Mouse (Mus musculus): ENCODE results near the gene Dusp8. TPM values are rescaled to one million over a fixed set of nuclear protein-coding genes. Genes with fewer than 3 reads are reported as not detected.

The Dusp8 gene
- polyA plus RNA-seq, 1 experiment from 2014 or later: 9.6 TPM

GRCm38 (mm10) chr7:142089648-142090447, 5.8 kb downstream of the Dusp8 start:
- no peaks in the 10 kb centered on the region for H3K9me3 ChIP-seq (replicated peaks; ENCODE audit: control insufficient read depth, low read length)
- H3K27ac ChIP-seq (ENCODE audit: low read depth, low read length): 0 out of 2 replicates have a peak overlapping the region, but pooled peaks have one; percentile 10
- H3K9ac ChIP-seq (ENCODE audit: low read depth, low read length): peak overlapping the region; percentile 39; the same call in 1 of the 2 replicates
- 52% methylated on average over 17 of the region's 17 CpGs for WGBS (ENCODE audit: insufficient replicate concordance)
- no peaks in the 10 kb centered on the region for H3K36me3 ChIP-seq (ENCODE audit: control insufficient read depth, insufficient read depth, low read length)
- no peak overlapping the region for H3K4me3 ChIP-seq (ENCODE audit: low read depth, low read length)
- H3K4me1 ChIP-seq (ENCODE audit: control insufficient read depth, insufficient read depth, low read length): peaks cover 50% of the 10 kb centered on the region
- ATAC-seq (replicated peaks; ENCODE audit: insufficient number of reproducible peaks, low FRiP score, low TSS enrichment): no peak
- peaks cover 30% of the 10 kb centered on the region for H3K27me3 ChIP-seq (ENCODE audit: control insufficient read depth, insufficient read depth, low read length)
- no peak overlapping the region for H3K4me2 ChIP-seq

GRCm38 (mm10) chr7:142088886-142089285, 6.8 kb downstream of the Dusp8 start:
- no peaks in the 10 kb centered on the region for H3K36me3 ChIP-seq (ENCODE audit: control insufficient read depth, insufficient read depth, low read length)
- ATAC-seq (replicated peaks; ENCODE audit: insufficient number of reproducible peaks, low FRiP score, low TSS enrichment): 0 out of 2 replicates have a peak, but pooled peaks have one; percentile 29
- peaks cover 24% of the 10 kb centered on the region for H3K27me3 ChIP-seq (ENCODE audit: control insufficient read depth, insufficient read depth, low read length)
- no peak overlapping the region for H3K4me3 ChIP-seq (ENCODE audit: low read depth, low read length)
- peaks cover 57% of the 10 kb centered on the region for H3K4me1 ChIP-seq (ENCODE audit: control insufficient read depth, insufficient read depth, low read length)
- H3K4me2 ChIP-seq: peak overlapping the region; percentile 40
- no peak overlapping the region for H3K27ac ChIP-seq (ENCODE audit: low read depth, low read length)
- 0 out of 2 replicates have a peak overlapping the region, but pooled peaks have one; percentile 1 for H3K9ac ChIP-seq (ENCODE audit: low read depth, low read length)
- WGBS (ENCODE audit: insufficient replicate concordance): 9% methylated on average over 5 of the region's 5 CpGs
- no peaks in the 10 kb centered on the region for H3K9me3 ChIP-seq (replicated peaks; ENCODE audit: control insufficient read depth, low read length)

GRCm38 (mm10) chr7:142087069-142087652, 8.5 kb downstream of the Dusp8 start:
- 78% methylated on average over 1 of the region's 1 CpGs for WGBS (ENCODE audit: insufficient replicate concordance)
- no peaks in the 10 kb centered on the region for H3K9me3 ChIP-seq (replicated peaks; ENCODE audit: control insufficient read depth, low read length)
- H3K27ac ChIP-seq (ENCODE audit: low read depth, low read length): peak overlapping the region; percentile 82
- ATAC-seq (replicated peaks; ENCODE audit: insufficient number of reproducible peaks, low FRiP score, low TSS enrichment): peak; percentile 80
- peaks cover under 1% of the 10 kb centered on the region; the same call in 1 of the 2 replicates for H3K36me3 ChIP-seq (ENCODE audit: control insufficient read depth, insufficient read depth, low read length)
- H3K27me3 ChIP-seq (ENCODE audit: control insufficient read depth, insufficient read depth, low read length): peaks cover 29% of the 10 kb centered on the region
- no peak overlapping the region for H3K4me3 ChIP-seq (ENCODE audit: low read depth, low read length)
- H3K4me2 ChIP-seq: peak overlapping the region; percentile 34
- peaks cover 48% of the 10 kb centered on the region for H3K4me1 ChIP-seq (ENCODE audit: control insufficient read depth, insufficient read depth, low read length)
- H3K9ac ChIP-seq (ENCODE audit: low read depth, low read length): no peak overlapping the region

- ATAC-seq (replicated peaks; ENCODE audit: insufficient number of reproducible peaks, low FRiP score, low TSS enrichment): no peak
- H3K27me3 ChIP-seq (ENCODE audit: control insufficient read depth, insufficient read depth, low read length): peaks cover 33% of the 10 kb centered on the region
- H3K36me3 ChIP-seq (ENCODE audit: control insufficient read depth, insufficient read depth, low read length): peaks cover 2% of the 10 kb centered on the region; the same call in 1 of the 2 replicates
Observed at GRCm38 (mm10) chr7:142086159-142086905, 9.3 kb downstream of the Dusp8 start.

GRCm38 (mm10) chr7:142084820-142085219, 10.8 kb downstream of the Dusp8 start:
- H3K9ac ChIP-seq (ENCODE audit: low read depth, low read length): no peak overlapping the region
- no peak overlapping the region for H3K27ac ChIP-seq (ENCODE audit: low read depth, low read length)
- no peak overlapping the region for H3K4me2 ChIP-seq
- no peaks in the 10 kb centered on the region for H3K9me3 ChIP-seq (replicated peaks; ENCODE audit: control insufficient read depth, low read length)
- H3K4me3 ChIP-seq (ENCODE audit: low read depth, low read length): no peak overlapping the region
- H3K27me3 ChIP-seq (ENCODE audit: control insufficient read depth, insufficient read depth, low read length): peaks cover 39% of the 10 kb centered on the region
- 62% methylated on average over 3 of the region's 3 CpGs for WGBS (ENCODE audit: insufficient replicate concordance)
- H3K4me1 ChIP-seq (ENCODE audit: control insufficient read depth, insufficient read depth, low read length): peaks cover 38% of the 10 kb centered on the region
- H3K36me3 ChIP-seq (ENCODE audit: control insufficient read depth, insufficient read depth, low read length): peaks cover 2% of the 10 kb centered on the region; the same call in 1 of the 2 replicates
- ATAC-seq (replicated peaks; ENCODE audit: insufficient number of reproducible peaks, low FRiP score, low TSS enrichment): no peak

More at GRCm38 (mm10) chr7:142086159-142086905, 9.3 kb downstream of the Dusp8 start:
- 49% methylated on average over 4 of the region's 4 CpGs for WGBS (ENCODE audit: insufficient replicate concordance)
- Histone ChIP-seq H3K4me3 (ENCODE audit: low read depth, low read length) (no peak overlapping the region), H3K27ac (ENCODE audit: low read depth, low read length) (peak overlapping the region; percentile 82), H3K9ac (ENCODE audit: low read depth, low read length) (no peak overlapping the region), H3K4me2 (peak overlapping the region; percentile 34), H3K9me3 (replicated peaks; ENCODE audit: control insufficient read depth, low read length) (no peaks in the 10 kb centered on the region), H3K4me1 (ENCODE audit: control insufficient read depth, insufficient read depth, low read length) (peaks cover 46% of the 10 kb centered on the region)

- Histone ChIP-seq H3K4me2 (no peak overlapping the region), H3K4me1 (ENCODE audit: control insufficient read depth, insufficient read depth, low read length) (peaks cover 34% of the 10 kb centered on the region)
- 32% methylated on average over 5 of the region's 5 CpGs for WGBS (ENCODE audit: insufficient replicate concordance)
Observed at GRCm38 (mm10) chr7:142084395-142084794, 11.2 kb downstream of the Dusp8 start.

GRCm38 (mm10) chr7:142083588-142084317, 11.9 kb downstream of the Dusp8 start:
- Histone ChIP-seq H3K36me3 (ENCODE audit: control insufficient read depth, insufficient read depth, low read length) (peaks cover 2% of the 10 kb centered on the region; the same call in 1 of the 2 replicates), H3K4me1 (ENCODE audit: control insufficient read depth, insufficient read depth, low read length) (peaks cover 27% of the 10 kb centered on the region), H3K27ac (ENCODE audit: low read depth, low read length) (no peak overlapping the region), H3K27me3 (ENCODE audit: control insufficient read depth, insufficient read depth, low read length) (peaks cover 44% of the 10 kb centered on the region), H3K9ac (ENCODE audit: low read depth, low read length) (no peak overlapping the region), H3K9me3 (replicated peaks; ENCODE audit: control insufficient read depth, low read length) (no peaks in the 10 kb centered on the region), H3K4me2 (no peak overlapping the region), H3K4me3 (ENCODE audit: low read depth, low read length) (no peak overlapping the region)
- ATAC-seq (replicated peaks; ENCODE audit: insufficient number of reproducible peaks, low FRiP score, low TSS enrichment): 0 out of 2 replicates have a peak, but pooled peaks have one; percentile 24
- WGBS (ENCODE audit: insufficient replicate concordance): 38% methylated on average over 12 of the region's 12 CpGs

More at GRCm38 (mm10) chr7:142084395-142084794, 11.2 kb downstream of the Dusp8 start:
- ATAC-seq (replicated peaks; ENCODE audit: insufficient number of reproducible peaks, low FRiP score, low TSS enrichment): no peak
- Histone ChIP-seq H3K36me3 (ENCODE audit: control insufficient read depth, insufficient read depth, low read length) (peaks cover 2% of the 10 kb centered on the region; the same call in 1 of the 2 replicates), H3K9ac (ENCODE audit: low read depth, low read length) (no peak overlapping the region), H3K27ac (ENCODE audit: low read depth, low read length) (no peak overlapping the region), H3K4me3 (ENCODE audit: low read depth, low read length) (no peak overlapping the region), H3K27me3 (ENCODE audit: control insufficient read depth, insufficient read depth, low read length) (peaks cover 43% of the 10 kb centered on the region), H3K9me3 (replicated peaks; ENCODE audit: control insufficient read depth, low read length) (no peaks in the 10 kb centered on the region)

Measured in heart, embryonic 11.5 days (tissue).